Mouse (Mus musculus) kidney, postnatal 0 days (tissue): ENCODE results near the gene Glipr2. TPM values are rescaled to one million over a fixed set of nuclear protein-coding genes. Genes with fewer than 3 reads are reported as not detected.
A peak's percentile ranks its signal among the peaks of the same experiment; 100 is the strongest.

Experiments
- ATAC-seq: fragments of 200-750 bp; cut with Nextera tagmentation; replicated peaks from 2 replicates; pipeline ENCODE4 v1.8.0; 2017; ENCODE audit warnings: low read depth, moderate number of reproducible peaks, moderate TSS enrichment, moderate library complexity; ENCODE audit not compliant: low FRiP score
- DNase-seq: peaks from one replicate; pipeline ENCODE4 v3.0.0-alpha.2; 2016; ENCODE audit warnings: low spot score
- H3K27ac ChIP-seq: fragments of 300-500 bp; sonication (generic); 2 replicates; pipeline ENCODE4 v1.5.1; 2014; ENCODE audit warnings: mild to moderate bottlenecking
- H3K27me3 ChIP-seq: fragments of 300-500 bp; sonication (generic); 2 replicates; pipeline ENCODE4 v1.6.1; 2014; ENCODE audit warnings: low read length, mixed read lengths; ENCODE audit not compliant: insufficient read depth
- H3K36me3 ChIP-seq: fragments of 300-500 bp; sonication (generic); 2 replicates; pipeline ENCODE4 v1.6.1; 2014; ENCODE audit warnings: low read length, mixed read lengths; ENCODE audit not compliant: insufficient read depth
- H3K4me1 ChIP-seq: fragments of 300-500 bp; sonication (generic); replicated peaks from 2 replicates; pipeline ENCODE4 v1.6.1; 2014; ENCODE audit warnings: antibody characterized with exemption, low read length, mixed read lengths; ENCODE audit not compliant: insufficient read depth
- H3K4me2 ChIP-seq: fragments of 300-500 bp; sonication (generic); 2 replicates; pipeline ENCODE4 v1.6.1; 2014; ENCODE audit warnings: mild to moderate bottlenecking, low read length, moderate library complexity, mixed read lengths
- H3K4me3 ChIP-seq: fragments of 300-500 bp; sonication (generic); replicated peaks from 2 replicates; pipeline ENCODE4 v1.5.1; 2014; ENCODE audit warnings: low read depth, low read length
- H3K9ac ChIP-seq: fragments of 300-500 bp; sonication (generic); 2 replicates; pipeline ENCODE4 v1.6.1; 2014; ENCODE audit warnings: low read depth, low read length
- H3K9me3 ChIP-seq: fragments of 300-500 bp; sonication (generic); replicated peaks from 2 replicates; pipeline ENCODE4 v1.6.1; 2016; ENCODE audit warnings: low read length, inconsistent platforms, mixed read lengths
- CTCF ChIP-seq: IDR thresholded peaks from 2 replicates; pipeline ENCODE4 v1.5.1; 2016; ENCODE audit warnings: antibody characterized with exemption, low read depth, mild to moderate bottlenecking, moderate library complexity
- WGBS: fragments of 180-500 bp; shearing (Covaris S2); extraction: QIAGEN DNeasy Blood & Tissue Kit; methylation state at CpG from one replicate; pipeline ENCODE4 v1.1.7; 2014; 5-methylcytosine and 5-hydroxymethylcytosine counted together
- polyA plus RNA-seq: library from polyadenylated mRNA; unstranded; fragments of >200 nt; fragmentation: Nextera tagmentation; extraction: Ambion mirVana; gene quantifications from 2 replicates; pipeline ENCODE4 v1.2.1, GENCODE M21; 2015

Glipr2 gene
- polyA plus RNA-seq, 1 experiment from 2014 or later = 54.9 TPM

GRCm38 (mm10) chr4:43981251-43981650 is 24.1 kb downstream of the Glipr2 start:
- H3K27me3 ChIP-seq = no peaks in the 10 kb centered on the region
- no peak overlapping the region for H3K4me2 ChIP-seq
- no peak overlapping the region for H3K4me3 ChIP-seq
- H3K36me3 ChIP-seq = no peaks in the 10 kb centered on the region
- 85% methylated on average over 7 of the region's 7 CpGs for WGBS
- no peak overlapping the region for H3K27ac ChIP-seq
- no peak overlapping the region for H3K9ac ChIP-seq
- H3K9me3 ChIP-seq = no peaks in the 10 kb centered on the region
- DNase-seq = no peak
- no peak for TF ChIP-seq CTCF
- peaks cover 5% of the 10 kb centered on the region; the same call in 1 of the 2 replicates for H3K4me1 ChIP-seq
- no peak for ATAC-seq

- peak; percentile 87 for ATAC-seq
- Histone ChIP-seq H3K9ac (peak overlapping the region; percentile 24), H3K27me3 (no peaks in the 10 kb centered on the region), H3K4me1 (peaks cover 5% of the 10 kb centered on the region; the same call in 1 of the 2 replicates), H3K9me3 (no peaks in the 10 kb centered on the region), H3K4me2 (peak overlapping the region; percentile 49), H3K27ac (no peak overlapping the region), H3K36me3 (no peaks in the 10 kb centered on the region), H3K4me3 (peak overlapping the region; percentile 11; the same call in 1 of the 2 replicates)
- WGBS = 2% methylated on average over 24 of the region's 24 CpGs
- peak; percentile 96 for DNase-seq
- TF ChIP-seq CTCF = peak; percentile 98
These were observed 25.0 kb downstream of the Glipr2 start for GRCm38 (mm10) chr4:43982053-43982732.

GRCm38 (mm10) chr4:43983181-43983580 is 26.0 kb downstream of the Glipr2 start, which contains the start of gene Ccin:
Ccin (plus strand) TSS chr4:43983483.
- no peak for DNase-seq
- H3K4me2 ChIP-seq = peak within 1 kb of the TSS; percentile 49
- peak within 1 kb of the TSS; percentile 11; the same call in 1 of the 2 replicates for H3K4me3 ChIP-seq
- H3K27ac ChIP-seq = no peak within 1 kb of the TSS
- no peak for ATAC-seq
- H3K36me3 ChIP-seq = no peaks in the 10 kb centered on the region
- H3K9ac ChIP-seq = peak within 1 kb of the TSS; percentile 24
- H3K9me3 ChIP-seq = no peaks in the 10 kb centered on the region
- H3K4me1 ChIP-seq = peaks cover 5% of the 10 kb centered on the region; the same call in 1 of the 2 replicates
- TF ChIP-seq CTCF = no peak
- H3K27me3 ChIP-seq = no peaks in the 10 kb centered on the region
- 82% methylated on average over 11 of the region's 11 CpGs for WGBS

GRCm38 (mm10) chr4:43983756-43984155 is 26.6 kb downstream of the Glipr2 start:
- ATAC-seq = no peak
- no peaks in the 10 kb centered on the region for H3K36me3 ChIP-seq
- H3K4me3 ChIP-seq = no peak overlapping the region
- no peak overlapping the region for H3K4me2 ChIP-seq
- H3K27ac ChIP-seq = no peak overlapping the region
- no peak overlapping the region for H3K9ac ChIP-seq
- H3K4me1 ChIP-seq = peaks cover 1% of the 10 kb centered on the region; the same call in 1 of the 2 replicates
- no peak for TF ChIP-seq CTCF
- 91% methylated on average over 22 of the region's 22 CpGs for WGBS
- DNase-seq = no peak
- H3K27me3 ChIP-seq = no peaks in the 10 kb centered on the region
- no peaks in the 10 kb centered on the region for H3K9me3 ChIP-seq

GRCm38 (mm10) chr4:43984326-43984725 is 27.1 kb downstream of the Glipr2 start:
- H3K27me3 ChIP-seq = no peaks in the 10 kb centered on the region
- no peaks in the 10 kb centered on the region for H3K36me3 ChIP-seq
- DNase-seq (no peak), ATAC-seq (no peak)
- H3K9ac ChIP-seq = no peak overlapping the region
- no peak overlapping the region for H3K27ac ChIP-seq
- H3K9me3 ChIP-seq = no peaks in the 10 kb centered on the region
- H3K4me1 ChIP-seq = no peaks in the 10 kb centered on the region
- no peak overlapping the region for H3K4me3 ChIP-seq
- H3K4me2 ChIP-seq = no peak overlapping the region
- TF ChIP-seq CTCF = no peak
- 94% methylated on average over 19 of the region's 19 CpGs for WGBS

GRCm38 (mm10) chr4:43988976-43989375 is 31.8 kb downstream of the Glipr2 start:
- no peak for ATAC-seq
- DNase-seq = no peak
- Histone ChIP-seq H3K9ac (no peak overlapping the region), H3K4me1 (no peaks in the 10 kb centered on the region), H3K9me3 (no peaks in the 10 kb centered on the region), H3K27ac (no peak overlapping the region), H3K36me3 (no peaks in the 10 kb centered on the region), H3K4me3 (no peak overlapping the region), H3K27me3 (no peaks in the 10 kb centered on the region), H3K4me2 (no peak overlapping the region)
- 88% methylated on average over 3 of the region's 3 CpGs for WGBS
- TF ChIP-seq CTCF = no peak
